Mouse (Mus musculus): ENCODE measurements around the gene Atg9a. TPM values are rescaled to one million over a fixed set of nuclear protein-coding genes. Genes with fewer than 3 reads are reported as not detected.
"Not testable (repeated sequence)": the region's sequence is repeated elsewhere in the genome, so short reads cannot be mapped to it uniquely, and the experiment has no call there.

The Atg9a gene
- 40.7 and 47.8 TPM in 2 replicates for polyA plus RNA-seq (2014; fragmentation: Nextera tagmentation; extraction: Ambion mirVana)

DNA sequence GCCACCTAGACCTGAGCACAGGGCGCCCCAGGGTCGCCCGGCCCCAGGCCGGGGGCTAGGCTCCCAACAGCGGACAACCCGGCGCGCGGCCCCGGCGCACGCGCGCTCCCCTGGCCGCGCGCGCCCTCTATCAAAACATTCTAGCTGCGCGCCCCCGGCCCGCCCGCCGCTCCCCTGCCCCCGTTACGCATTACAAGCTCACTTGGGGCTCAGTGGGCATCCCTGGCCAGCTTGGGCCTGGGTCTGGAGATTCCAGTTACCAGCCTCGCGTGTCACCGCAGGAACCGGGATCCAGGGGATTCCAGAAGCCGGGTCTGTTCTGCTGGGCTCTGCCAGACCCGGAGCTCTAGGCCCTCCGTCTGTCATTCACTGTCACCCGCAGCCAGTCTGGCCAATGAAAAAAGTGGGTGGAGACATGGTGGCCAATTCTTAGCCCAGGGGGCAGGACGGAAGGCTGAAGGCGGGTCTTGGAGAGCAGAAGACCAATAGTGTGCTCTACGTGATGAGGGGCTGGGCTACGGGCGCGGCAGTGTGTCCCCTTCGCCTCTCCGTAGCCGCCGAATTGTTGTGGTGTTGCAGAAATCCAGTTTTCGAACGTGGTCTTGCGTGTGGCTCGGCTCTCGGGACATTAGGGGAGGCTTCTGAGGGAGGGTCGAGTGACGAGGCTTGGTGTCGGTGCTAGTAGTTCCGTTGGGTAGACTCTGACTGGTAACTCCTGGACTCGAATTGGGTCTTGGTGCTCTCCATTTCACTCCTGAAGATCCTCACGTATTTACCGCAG is at the start of gene Atg9a, which contains the start of gene Ankzf1:
Gene Atg9a (minus strand): TSS at position 575 of the 781 bp plus-strand sequence.
Gene Ankzf1 (plus strand): TSS at position 530 of the 781 bp plus-strand sequence.
- peaks cover 19% of the 10 kb centered on the region for H3K4me1 ChIP-seq (ENCODE audit: control insufficient read depth, insufficient read depth, low read length)
- peak within 1 kb of the TSS; percentile 80 for H3K4me2 ChIP-seq (ENCODE audit: low read length)
- H3K4me3 ChIP-seq (replicated peaks; ENCODE audit: low read depth, low read length), result peak within 1 kb of the TSS; percentile 71
- H3K36me3 ChIP-seq (ENCODE audit: control insufficient read depth, insufficient read depth, low read length), result peaks cover 38% of the 10 kb centered on the region
- H3K9ac ChIP-seq (replicated peaks; ENCODE audit: low read length), result peak within 1 kb of the TSS; percentile 84
- peak within 1 kb of the TSS; percentile 95 for H3K27ac ChIP-seq (replicated peaks; ENCODE audit: low read depth, low read length)
- WGBS, result under 1% methylated on average over 56 of the region's 56 CpGs
- H3K9me3 ChIP-seq (ENCODE audit: control insufficient read depth, low read length), result no peaks in the 10 kb centered on the region
- ATAC-seq (ENCODE audit: low FRiP score, low TSS enrichment) (peak; percentile 99), DNase-seq (peak; percentile 97)
- no peaks in the 10 kb centered on the region for H3K27me3 ChIP-seq (ENCODE audit: control insufficient read depth, insufficient read depth, low read length)

DNA sequence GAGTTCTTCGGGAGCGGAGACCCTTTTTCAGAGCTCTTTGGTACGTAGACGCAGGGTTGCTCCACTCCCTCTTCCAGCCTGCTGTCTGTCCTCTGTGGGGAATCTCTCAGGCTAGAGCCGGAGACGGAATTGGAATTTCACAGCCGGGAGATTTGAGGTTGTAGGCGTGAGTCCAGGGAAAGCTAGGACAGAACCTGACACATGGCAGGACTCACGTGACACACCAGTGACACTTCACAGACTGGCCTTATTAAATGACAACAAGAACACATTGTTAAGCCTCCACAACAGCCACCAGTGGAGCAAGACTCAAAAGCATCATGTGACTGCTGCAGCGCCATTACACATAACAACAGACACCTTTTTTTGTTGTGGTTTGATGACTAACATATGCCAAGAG is 47.6 kb upstream of the Atg9a start:
- no peak for ATAC-seq (ENCODE audit: low FRiP score, low TSS enrichment)
- H3K4me3 ChIP-seq (replicated peaks; ENCODE audit: low read depth, low read length), result no peak overlapping the region
- no peaks in the 10 kb centered on the region for H3K27me3 ChIP-seq (ENCODE audit: control insufficient read depth, insufficient read depth, low read length)
- peaks cover 33% of the 10 kb centered on the region for H3K36me3 ChIP-seq (ENCODE audit: control insufficient read depth, insufficient read depth, low read length)
- WGBS, result 86% methylated on average over 10 of the region's 10 CpGs
- no peak for DNase-seq
- H3K4me2 ChIP-seq (ENCODE audit: low read length), result no peak overlapping the region
- no peak overlapping the region for H3K27ac ChIP-seq (replicated peaks; ENCODE audit: low read depth, low read length)
- no peaks in the 10 kb centered on the region for H3K9me3 ChIP-seq (ENCODE audit: control insufficient read depth, low read length)
- H3K9ac ChIP-seq (replicated peaks; ENCODE audit: low read length), result no peak overlapping the region
- H3K4me1 ChIP-seq (ENCODE audit: control insufficient read depth, insufficient read depth, low read length), result peaks cover 8% of the 10 kb centered on the region; the same call in 1 of the 2 replicates

DNA sequence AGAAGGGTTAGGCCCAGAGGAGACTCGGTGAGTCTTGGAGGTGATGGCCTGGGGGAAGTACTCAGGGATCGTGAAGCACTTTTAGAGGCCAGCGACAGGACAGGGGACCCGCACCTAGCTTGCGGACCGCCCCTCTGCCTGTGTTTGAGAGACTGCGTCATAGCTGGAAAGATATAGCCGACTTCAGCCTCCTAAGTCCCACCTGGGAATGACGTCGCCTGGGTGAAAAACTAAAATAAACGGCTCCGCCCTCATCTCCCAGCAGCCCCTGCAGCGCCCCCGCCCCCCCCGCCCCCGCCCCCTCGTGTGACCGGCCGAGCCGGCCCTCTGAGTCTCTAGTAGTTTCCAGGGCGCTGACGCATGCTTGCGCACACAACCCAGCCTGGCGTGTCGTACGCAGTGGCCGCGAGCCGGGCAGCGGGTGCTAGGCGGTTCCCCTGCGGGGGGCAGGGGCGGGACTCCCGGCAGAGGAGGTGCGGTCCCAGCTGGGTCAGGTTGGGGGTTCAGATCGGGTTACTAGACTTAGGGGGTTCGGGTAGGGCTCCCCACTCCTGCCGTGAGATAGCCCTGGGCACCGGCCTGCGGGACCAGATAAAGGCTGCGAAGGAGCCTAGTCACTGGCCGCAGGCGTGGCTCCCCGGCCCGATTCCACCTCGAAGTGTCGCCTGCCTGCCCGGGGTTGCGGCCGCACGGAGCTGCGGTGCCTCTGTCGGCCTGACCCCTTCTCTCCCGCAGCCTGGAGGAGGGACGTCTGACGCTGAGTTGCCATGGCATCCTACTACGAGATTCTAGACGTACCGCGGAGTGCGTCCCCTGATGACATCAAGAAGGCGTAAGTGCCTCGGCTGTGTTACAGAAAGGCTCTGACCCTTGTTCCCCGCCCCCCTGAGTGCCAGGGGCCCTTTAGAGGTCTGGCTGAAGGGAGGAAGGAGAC is 44.4 kb upstream of the Atg9a start, which contains the start of gene Dnajb2:
Gene Dnajb2 (plus strand): TSS at position 290 of the 934 bp plus-strand sequence.
- Histone ChIP-seq H3K27me3 (ENCODE audit: control insufficient read depth, insufficient read depth, low read length) (no peaks in the 10 kb centered on the region), H3K27ac (replicated peaks; ENCODE audit: low read depth, low read length) (peak within 1 kb of the TSS; percentile 85), H3K4me2 (ENCODE audit: low read length) (peak within 1 kb of the TSS; percentile 94), H3K9me3 (ENCODE audit: control insufficient read depth, low read length) (no peaks in the 10 kb centered on the region), H3K9ac (replicated peaks; ENCODE audit: low read length) (peak within 1 kb of the TSS; percentile 86), H3K4me3 (replicated peaks; ENCODE audit: low read depth, low read length) (peak within 1 kb of the TSS; percentile 68), H3K36me3 (ENCODE audit: control insufficient read depth, insufficient read depth, low read length) (peaks cover 14% of the 10 kb centered on the region), H3K4me1 (ENCODE audit: control insufficient read depth, insufficient read depth, low read length) (peaks cover 8% of the 10 kb centered on the region; the same call in 1 of the 2 replicates)
- DNase-seq (peak; percentile 83), ATAC-seq (ENCODE audit: low FRiP score, low TSS enrichment) (peak; percentile 88)
- under 1% methylated on average over 64 of the region's 64 CpGs for WGBS

DNA sequence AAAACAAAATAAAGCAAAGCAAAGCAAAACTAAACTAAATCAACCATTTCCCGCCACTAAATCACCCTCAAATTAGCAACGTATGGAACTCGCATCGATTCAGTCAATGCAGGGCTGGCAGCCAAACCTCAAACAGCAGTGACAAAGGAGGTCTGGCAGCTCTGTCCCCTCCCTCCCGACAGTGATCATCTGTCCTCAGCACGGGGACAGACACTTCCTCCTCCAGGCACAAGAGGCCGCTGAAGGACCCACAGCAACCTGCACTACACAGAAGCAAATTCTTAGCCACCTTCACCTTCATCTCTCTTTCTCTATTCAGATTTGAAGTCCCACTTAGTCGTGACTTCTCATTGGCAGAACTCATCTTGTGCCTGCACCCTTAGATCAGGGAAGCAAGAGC is 42.6 kb upstream of the Atg9a start:
- peak; percentile 79; the same call in 1 of the 2 replicates for ATAC-seq (ENCODE audit: low FRiP score, low TSS enrichment)
- Histone ChIP-seq H3K9ac (replicated peaks; ENCODE audit: low read length) (no peak overlapping the region), H3K27ac (replicated peaks; ENCODE audit: low read depth, low read length) (no peak overlapping the region), H3K4me1 (ENCODE audit: control insufficient read depth, insufficient read depth, low read length) (peaks cover 8% of the 10 kb centered on the region; the same call in 1 of the 2 replicates), H3K4me2 (ENCODE audit: low read length) (peak overlapping the region; percentile 20; the same call in 1 of the 2 replicates), H3K27me3 (ENCODE audit: control insufficient read depth, insufficient read depth, low read length) (no peaks in the 10 kb centered on the region), H3K4me3 (replicated peaks; ENCODE audit: low read depth, low read length) (no peak overlapping the region), H3K36me3 (ENCODE audit: control insufficient read depth, insufficient read depth, low read length) (peaks cover 4% of the 10 kb centered on the region; the same call in 1 of the 2 replicates), H3K9me3 (ENCODE audit: control insufficient read depth, low read length) (no peaks in the 10 kb centered on the region)
- WGBS, result under 1% methylated on average over 8 of the region's 8 CpGs
- DNase-seq, result peak; percentile 82

DNA sequence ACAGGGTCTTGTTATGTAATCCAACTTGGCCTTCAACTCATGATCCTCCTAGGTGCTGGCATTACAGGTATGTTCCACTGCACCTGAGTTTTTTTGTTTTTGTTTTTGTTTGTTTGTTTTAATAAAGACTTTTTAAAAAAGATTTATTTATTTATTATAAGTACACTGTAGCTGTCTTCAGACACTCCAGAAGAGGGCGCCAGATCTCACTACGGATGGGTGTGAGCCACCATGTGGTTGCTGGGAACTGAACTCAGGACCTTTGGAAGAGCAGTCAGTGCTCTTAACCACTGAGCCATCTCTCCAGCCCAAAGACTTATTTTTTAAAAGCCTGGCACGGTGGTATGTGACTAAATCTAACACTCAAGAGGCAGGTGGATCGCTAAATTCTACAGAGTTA is 40.5 kb upstream of the Atg9a start:
- not testable (repeated sequence) for H3K36me3 ChIP-seq (ENCODE audit: control insufficient read depth, insufficient read depth, low read length); H3K9ac ChIP-seq (replicated peaks; ENCODE audit: low read length); H3K4me2 ChIP-seq (ENCODE audit: low read length); H3K4me1 ChIP-seq (ENCODE audit: control insufficient read depth, insufficient read depth, low read length); H3K9me3 ChIP-seq (ENCODE audit: control insufficient read depth, low read length); ATAC-seq (ENCODE audit: low FRiP score, low TSS enrichment); H3K27me3 ChIP-seq (ENCODE audit: control insufficient read depth, insufficient read depth, low read length); H3K27ac ChIP-seq (replicated peaks; ENCODE audit: low read depth, low read length); H3K4me3 ChIP-seq (replicated peaks; ENCODE audit: low read depth, low read length); DNase-seq
- WGBS, result 72% methylated on average over 4 of the region's 4 CpGs

DNA sequence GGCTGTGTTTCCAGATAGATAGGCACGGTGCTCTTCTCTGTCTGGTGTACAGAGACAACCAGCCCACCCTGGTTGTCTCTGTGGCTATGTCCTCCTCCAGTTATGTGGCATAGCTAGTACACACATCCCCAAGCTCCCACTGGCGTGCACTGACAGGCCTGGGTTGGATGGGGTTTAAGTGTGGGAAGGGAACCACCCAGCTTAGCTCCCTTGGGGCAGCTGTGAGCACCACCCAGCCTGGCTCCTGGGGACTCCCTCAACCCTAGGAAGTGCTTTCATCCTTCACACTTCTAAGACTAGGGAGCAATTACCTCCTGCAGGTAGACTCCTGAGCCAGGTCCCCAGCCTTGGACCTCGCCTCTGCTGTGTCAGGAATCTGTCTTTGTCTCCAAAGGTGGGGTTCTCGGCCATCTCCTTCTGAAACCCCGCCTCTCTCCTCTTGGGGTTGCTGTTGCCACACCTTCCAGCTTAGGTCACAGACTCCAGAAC is 39.7 kb upstream of the Atg9a start, which contains the start of gene A630095N17Rik:
Gene A630095N17Rik (minus strand): TSS at position 439 of the 489 bp plus-strand sequence.
- no peak within 1 kb of the TSS for H3K9ac ChIP-seq (replicated peaks; ENCODE audit: low read length)
- no peaks in the 10 kb centered on the region for H3K9me3 ChIP-seq (ENCODE audit: control insufficient read depth, low read length)
- H3K4me3 ChIP-seq (replicated peaks; ENCODE audit: low read depth, low read length), result no peak within 1 kb of the TSS
- DNase-seq, result no peak
- H3K4me2 ChIP-seq (ENCODE audit: low read length), result no peak within 1 kb of the TSS
- no peaks in the 10 kb centered on the region for H3K27me3 ChIP-seq (ENCODE audit: control insufficient read depth, insufficient read depth, low read length)
- H3K4me1 ChIP-seq (ENCODE audit: control insufficient read depth, insufficient read depth, low read length), result no peaks in the 10 kb centered on the region
- no peak within 1 kb of the TSS for H3K27ac ChIP-seq (replicated peaks; ENCODE audit: low read depth, low read length)
- 83% methylated on average over 5 of the region's 5 CpGs for WGBS
- H3K36me3 ChIP-seq (ENCODE audit: control insufficient read depth, insufficient read depth, low read length), result no peaks in the 10 kb centered on the region
- ATAC-seq (ENCODE audit: low FRiP score, low TSS enrichment), result no peak

DNA sequence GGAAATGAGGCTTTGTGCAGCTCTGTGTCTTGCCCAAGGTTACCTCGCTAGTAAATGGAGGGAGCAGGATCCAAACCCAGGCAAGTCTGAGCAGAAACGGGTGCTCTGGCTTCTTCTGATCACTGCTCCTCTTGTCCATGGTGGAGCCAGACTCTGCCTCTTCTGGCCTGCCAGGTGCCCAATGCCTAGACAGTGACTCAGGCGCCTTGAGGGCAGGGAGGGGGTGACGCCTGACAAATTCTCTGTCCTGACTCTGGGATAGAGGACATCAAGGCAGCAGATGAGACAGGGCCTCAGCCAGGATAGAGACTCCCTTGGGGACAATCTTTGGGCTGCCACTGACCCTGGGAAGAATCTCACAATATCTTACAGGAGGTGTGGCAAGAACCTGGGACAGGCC is 39.2 kb upstream of the Atg9a start:
- H3K9me3 ChIP-seq (ENCODE audit: control insufficient read depth, low read length), result no peaks in the 10 kb centered on the region
- DNase-seq (no peak), ATAC-seq (ENCODE audit: low FRiP score, low TSS enrichment) (no peak)
- no peaks in the 10 kb centered on the region for H3K4me1 ChIP-seq (ENCODE audit: control insufficient read depth, insufficient read depth, low read length)
- H3K4me2 ChIP-seq (ENCODE audit: low read length), result no peak overlapping the region
- H3K27ac ChIP-seq (replicated peaks; ENCODE audit: low read depth, low read length), result no peak overlapping the region
- H3K9ac ChIP-seq (replicated peaks; ENCODE audit: low read length), result no peak overlapping the region
- no peak overlapping the region for H3K4me3 ChIP-seq (replicated peaks; ENCODE audit: low read depth, low read length)
- WGBS, result 78% methylated on average over 4 of the region's 4 CpGs
- no peaks in the 10 kb centered on the region for H3K27me3 ChIP-seq (ENCODE audit: control insufficient read depth, insufficient read depth, low read length)
- no peaks in the 10 kb centered on the region for H3K36me3 ChIP-seq (ENCODE audit: control insufficient read depth, insufficient read depth, low read length)

DNA sequence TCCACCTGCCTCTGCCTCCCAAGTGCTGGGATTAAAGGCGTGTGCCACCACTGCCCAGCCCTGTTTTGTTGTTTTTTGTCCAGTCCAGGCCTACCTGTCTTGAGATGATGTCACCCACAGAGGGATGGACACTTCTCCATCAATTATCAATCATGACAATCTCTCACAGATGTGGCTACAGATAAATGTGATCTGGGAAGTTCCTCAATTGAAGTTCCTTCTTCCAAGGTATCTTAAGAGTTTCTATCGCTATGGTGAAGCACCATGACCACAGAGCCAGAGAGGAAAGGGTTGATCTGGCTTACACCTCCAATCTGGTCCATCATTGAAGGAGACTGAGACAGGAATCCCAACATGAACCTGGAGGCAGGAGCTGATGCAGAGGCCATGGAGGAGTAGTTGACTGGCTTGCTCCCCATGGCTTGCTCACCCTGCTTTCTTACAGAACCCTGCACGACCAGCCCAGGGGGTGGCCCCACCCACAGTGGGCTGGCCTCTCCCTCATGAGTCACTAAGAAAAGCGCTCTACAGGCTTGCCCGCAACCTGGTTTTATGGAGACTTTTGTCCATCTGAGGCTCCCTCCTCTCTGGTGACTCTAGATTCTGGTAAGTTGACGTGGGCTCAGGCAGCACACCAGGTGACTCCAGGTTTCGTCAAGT is 38.5 kb upstream of the Atg9a start:
- H3K4me3 ChIP-seq (replicated peaks; ENCODE audit: low read depth, low read length), result no peak overlapping the region
- no peak for ATAC-seq (ENCODE audit: low FRiP score, low TSS enrichment)
- no peaks in the 10 kb centered on the region for H3K36me3 ChIP-seq (ENCODE audit: control insufficient read depth, insufficient read depth, low read length)
- H3K9ac ChIP-seq (replicated peaks; ENCODE audit: low read length), result no peak overlapping the region
- H3K27ac ChIP-seq (replicated peaks; ENCODE audit: low read depth, low read length), result no peak overlapping the region
- 75% methylated on average over 7 of the region's 7 CpGs for WGBS
- no peaks in the 10 kb centered on the region for H3K9me3 ChIP-seq (ENCODE audit: control insufficient read depth, low read length)
- no peak for DNase-seq
- no peaks in the 10 kb centered on the region for H3K4me1 ChIP-seq (ENCODE audit: control insufficient read depth, insufficient read depth, low read length)
- H3K27me3 ChIP-seq (ENCODE audit: control insufficient read depth, insufficient read depth, low read length), result no peaks in the 10 kb centered on the region
- no peak overlapping the region for H3K4me2 ChIP-seq (ENCODE audit: low read length)
